Mouse (Mus musculus): ENCODE measurements around the gene Zfhx3. TPM values are rescaled to one million over a fixed set of nuclear protein-coding genes. Genes with fewer than 3 reads are reported as not detected.

The Zfhx3 gene
- total and polyA plus RNA-seq, 3 experiments: 0.11 to 0.30 TPM; not detected in 1

DNA sequence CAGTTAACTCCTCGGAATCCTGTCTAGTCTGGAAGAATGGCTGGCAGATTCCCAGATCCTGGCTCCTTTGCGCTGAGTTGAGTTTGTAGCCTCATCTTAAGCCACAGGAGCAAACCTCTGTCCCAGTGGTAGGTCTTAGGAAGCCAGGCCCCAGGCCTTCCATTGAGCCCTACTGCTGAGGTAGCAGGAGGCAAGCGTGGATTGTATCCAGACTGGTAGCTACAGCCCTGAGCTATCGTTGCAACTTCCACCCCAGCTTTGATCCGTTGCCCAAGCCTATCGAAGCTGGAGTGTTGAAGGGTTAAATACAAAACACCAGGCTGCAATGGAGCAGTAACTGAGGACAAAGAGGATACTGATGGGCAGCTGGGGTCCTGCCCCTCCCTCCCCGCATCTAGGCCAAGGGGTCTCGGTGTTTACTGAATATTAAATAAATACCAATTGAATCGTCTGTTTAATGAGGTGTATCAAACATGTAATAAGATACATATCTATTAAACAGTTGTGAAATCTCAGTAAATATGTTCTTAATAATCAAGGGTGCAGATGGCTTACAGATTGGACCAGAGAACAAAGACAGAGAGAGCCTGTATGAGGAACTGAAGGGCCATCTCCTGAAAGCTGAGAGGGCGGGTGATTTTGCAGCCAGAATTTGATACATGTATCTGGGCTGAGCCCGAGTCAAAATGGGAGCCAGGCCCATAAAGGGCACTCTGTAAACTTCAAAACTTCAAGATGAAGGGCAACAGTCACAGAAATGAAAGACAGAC lies 611.5 kb downstream of the Zfhx3 start:
- TF ChIP-seq POLR2AphosphoS5 (IDR thresholded peaks at IDR 0.05; ENCODE audit: insufficient replicate concordance, low read depth, low read length) (no peak), GATA2 (IDR thresholded peaks at IDR 0.05; ENCODE audit: borderline replicate concordance, low read depth, low read length) (no peak), CTCF (IDR thresholded peaks at IDR 0.05; ENCODE audit: low read depth, low read length) (no peak), GATA1 (IDR thresholded peaks at IDR 0.05; ENCODE audit: borderline replicate concordance, low read length) (no peak), TAL1 (conservative IDR thresholded peaks at IDR 0.05; ENCODE audit: low read depth, low read length) (no peak)
- Histone ChIP-seq H3K27me3 (ENCODE audit: insufficient read depth, low read length) (no peaks in the 10 kb centered on the region), H3K4me3 (ENCODE audit: low read depth, low read length) (no peak overlapping the region; the same call in 1 of the 2 replicates), H3K9me3 (replicated peaks) (peaks cover 69% of the 10 kb centered on the region), H3K36me3 (replicated peaks) (no peaks in the 10 kb centered on the region), H3K4me1 (ENCODE audit: insufficient read depth, low read depth, low read length) (no peaks in the 10 kb centered on the region)
- DNase-seq (ENCODE audit: low spot score) (no peak), ATAC-seq (ENCODE audit: extremely low read depth, insufficient number of reproducible peaks, low FRiP score, poor library complexity, severe bottlenecking) (no peak)

DNA sequence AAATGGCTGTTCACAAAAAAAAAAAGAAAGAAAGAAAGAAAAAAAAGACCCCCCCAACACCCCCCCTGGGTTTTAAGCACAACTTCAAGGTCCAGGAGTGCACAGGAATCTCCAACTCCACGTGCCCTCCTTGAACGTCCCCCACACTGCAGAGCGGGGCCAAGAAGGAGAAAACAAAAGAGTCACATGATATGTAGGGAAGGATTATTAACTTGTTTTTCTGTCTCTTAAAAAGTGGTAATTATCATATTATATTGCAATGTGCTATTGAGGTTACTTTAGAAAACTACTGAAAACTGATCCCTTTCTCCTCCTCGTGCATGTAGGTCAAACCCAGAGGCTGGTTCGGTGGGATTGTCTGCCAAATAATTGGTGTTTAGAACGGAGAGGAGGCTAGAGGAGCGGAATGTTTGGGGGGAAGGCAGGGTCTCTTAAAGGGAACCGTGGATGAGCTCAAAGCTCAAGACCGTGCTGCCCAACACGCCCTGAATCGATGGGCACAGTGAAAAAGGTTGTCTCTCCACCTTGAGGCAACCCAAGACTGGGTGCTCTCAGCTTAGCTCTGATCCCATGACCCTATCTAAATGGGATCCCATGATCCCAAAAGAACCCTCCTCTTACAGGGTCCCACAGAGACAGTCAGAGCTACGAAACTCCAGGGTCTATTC lies 612.3 kb downstream of the Zfhx3 start:
- H3K36me3 ChIP-seq (replicated peaks): no peaks in the 10 kb centered on the region
- H3K9me3 ChIP-seq (replicated peaks): peaks cover 62% of the 10 kb centered on the region
- TF ChIP-seq POLR2AphosphoS5 (IDR thresholded peaks at IDR 0.05; ENCODE audit: insufficient replicate concordance, low read depth, low read length) (no peak), GATA1 (IDR thresholded peaks at IDR 0.05; ENCODE audit: borderline replicate concordance, low read length) (no peak), TAL1 (conservative IDR thresholded peaks at IDR 0.05; ENCODE audit: low read depth, low read length) (no peak), CTCF (IDR thresholded peaks at IDR 0.05; ENCODE audit: low read depth, low read length) (no peak), GATA2 (IDR thresholded peaks at IDR 0.05; ENCODE audit: borderline replicate concordance, low read depth, low read length) (no peak)
- DNase-seq (ENCODE audit: low spot score) (no peak), ATAC-seq (ENCODE audit: extremely low read depth, insufficient number of reproducible peaks, low FRiP score, poor library complexity, severe bottlenecking) (no peak)
- no peak overlapping the region for H3K4me3 ChIP-seq (ENCODE audit: low read depth, low read length)
- H3K4me1 ChIP-seq (ENCODE audit: insufficient read depth, low read depth, low read length): no peaks in the 10 kb centered on the region
- H3K27me3 ChIP-seq (ENCODE audit: insufficient read depth, low read length): no peaks in the 10 kb centered on the region

DNA sequence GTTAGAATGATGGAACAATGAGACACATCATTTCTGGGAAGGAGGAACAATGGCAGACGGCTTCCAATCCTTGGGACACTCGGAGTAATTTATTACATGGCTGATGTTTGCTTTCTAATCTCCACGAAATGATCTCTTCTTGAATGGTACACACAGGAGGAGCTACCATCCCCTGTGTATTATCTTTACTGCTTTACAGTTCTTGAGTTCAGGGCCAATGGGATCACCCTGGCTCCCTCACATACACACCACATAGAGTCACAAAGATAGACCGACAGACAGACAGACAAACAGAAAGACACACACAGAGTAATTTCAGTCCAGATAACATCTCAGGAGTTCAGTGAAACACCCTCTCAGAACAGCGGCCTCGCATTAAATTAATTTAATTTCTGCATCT lies 621.0 kb downstream of the Zfhx3 start:
- H3K4me3 ChIP-seq (ENCODE audit: low read depth, low read length): no peak overlapping the region
- no peak for ATAC-seq (ENCODE audit: extremely low read depth, insufficient number of reproducible peaks, low FRiP score, poor library complexity, severe bottlenecking)

DNA sequence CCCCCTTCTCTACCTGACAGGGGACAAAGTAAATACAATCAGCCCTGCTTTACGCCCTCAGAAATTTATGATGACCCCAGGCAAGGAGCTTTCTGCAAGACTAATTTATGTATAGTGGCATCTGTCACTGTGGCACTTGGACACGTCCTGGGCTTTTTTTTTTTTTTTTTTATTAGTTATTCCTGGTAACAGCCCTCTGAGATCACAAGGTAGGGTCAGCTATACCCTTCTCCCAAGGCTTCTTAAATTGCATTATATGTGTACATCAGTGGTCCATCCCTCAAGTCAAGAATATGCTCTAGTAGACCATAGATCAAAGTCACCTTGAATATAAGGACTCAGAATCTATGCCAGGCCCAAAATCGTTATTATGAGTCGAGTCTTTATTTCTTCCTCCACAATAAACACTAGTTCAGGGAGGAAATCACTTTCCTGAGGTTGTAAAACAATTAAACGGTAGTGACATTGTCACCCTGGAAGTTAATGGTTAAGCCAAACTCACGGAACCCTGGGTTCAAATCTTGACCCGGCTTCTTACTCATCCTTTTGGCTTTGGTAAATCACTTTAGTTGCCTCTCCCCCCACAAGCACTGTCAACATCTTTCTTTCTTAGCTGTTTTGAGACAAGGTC lies 621.6 kb downstream of the Zfhx3 start:
- ATAC-seq (ENCODE audit: extremely low read depth, insufficient number of reproducible peaks, low FRiP score, poor library complexity, severe bottlenecking) (no peak), DNase-seq (ENCODE audit: low spot score) (no peak)
- H3K36me3 ChIP-seq (replicated peaks): no peaks in the 10 kb centered on the region
- no peaks in the 10 kb centered on the region for H3K4me1 ChIP-seq (ENCODE audit: insufficient read depth, low read depth, low read length)
- peaks cover 56% of the 10 kb centered on the region for H3K9me3 ChIP-seq (replicated peaks)
- H3K27me3 ChIP-seq (ENCODE audit: insufficient read depth, low read length): no peaks in the 10 kb centered on the region
- H3K4me3 ChIP-seq (ENCODE audit: low read depth, low read length): no peak overlapping the region
- no peak for TF ChIP-seq GATA2 (IDR thresholded peaks at IDR 0.05; ENCODE audit: borderline replicate concordance, low read depth, low read length)
- TF ChIP-seq GATA1 (IDR thresholded peaks at IDR 0.05; ENCODE audit: borderline replicate concordance, low read length): no peak
- no peak for TF ChIP-seq CTCF (IDR thresholded peaks at IDR 0.05; ENCODE audit: low read depth, low read length)
- no peak for TF ChIP-seq TAL1 (conservative IDR thresholded peaks at IDR 0.05; ENCODE audit: low read depth, low read length)
- TF ChIP-seq POLR2AphosphoS5 (IDR thresholded peaks at IDR 0.05; ENCODE audit: insufficient replicate concordance, low read depth, low read length): no peak

More for the DNA sequence above, 621.0 kb downstream of the Zfhx3 start:
- no peaks in the 10 kb centered on the region for H3K36me3 ChIP-seq (replicated peaks)
- no peaks in the 10 kb centered on the region for H3K4me1 ChIP-seq (ENCODE audit: insufficient read depth, low read depth, low read length)
- no peaks in the 10 kb centered on the region for H3K27me3 ChIP-seq (ENCODE audit: insufficient read depth, low read length)
- TF ChIP-seq GATA2 (IDR thresholded peaks at IDR 0.05; ENCODE audit: borderline replicate concordance, low read depth, low read length): no peak
- no peak for TF ChIP-seq CTCF (IDR thresholded peaks at IDR 0.05; ENCODE audit: low read depth, low read length)
- TF ChIP-seq POLR2AphosphoS5 (IDR thresholded peaks at IDR 0.05; ENCODE audit: insufficient replicate concordance, low read depth, low read length): no peak
- no peak for TF ChIP-seq TAL1 (conservative IDR thresholded peaks at IDR 0.05; ENCODE audit: low read depth, low read length)
- TF ChIP-seq GATA1 (IDR thresholded peaks at IDR 0.05; ENCODE audit: borderline replicate concordance, low read length): no peak
- DNase-seq (ENCODE audit: low spot score): no peak
- H3K9me3 ChIP-seq (replicated peaks): peaks cover 55% of the 10 kb centered on the region

DNA sequence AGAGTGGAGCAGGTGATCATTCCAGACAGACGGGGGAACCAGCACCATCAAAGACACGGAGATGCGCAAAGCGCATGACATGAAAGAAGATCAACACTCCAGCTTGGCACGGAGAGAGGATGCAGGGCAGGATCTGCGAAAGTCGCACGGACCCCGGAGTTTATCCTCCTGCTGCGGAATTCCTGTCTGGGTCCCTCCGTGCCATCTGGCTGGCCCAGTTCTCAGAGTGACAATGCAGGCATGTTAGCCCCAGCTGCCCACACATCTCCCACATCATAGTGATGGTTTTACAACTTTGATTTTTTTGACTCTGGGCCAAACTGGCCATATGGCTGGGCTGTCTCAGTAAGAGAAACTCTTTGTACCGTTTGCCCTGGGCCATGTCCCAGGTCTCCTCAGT lies 623.6 kb downstream of the Zfhx3 start:
- DNase-seq (ENCODE audit: low spot score): no peak
- no peaks in the 10 kb centered on the region for H3K4me1 ChIP-seq (ENCODE audit: insufficient read depth, low read depth, low read length)
- H3K4me3 ChIP-seq (ENCODE audit: low read depth, low read length): no peak overlapping the region
- TF ChIP-seq GATA2 (IDR thresholded peaks at IDR 0.05; ENCODE audit: borderline replicate concordance, low read depth, low read length) (no peak), TAL1 (conservative IDR thresholded peaks at IDR 0.05; ENCODE audit: low read depth, low read length) (no peak), POLR2AphosphoS5 (IDR thresholded peaks at IDR 0.05; ENCODE audit: insufficient replicate concordance, low read depth, low read length) (no peak), GATA1 (IDR thresholded peaks at IDR 0.05; ENCODE audit: borderline replicate concordance, low read length) (no peak), CTCF (IDR thresholded peaks at IDR 0.05; ENCODE audit: low read depth, low read length) (no peak)
- H3K9me3 ChIP-seq (replicated peaks): peaks cover 50% of the 10 kb centered on the region
- no peak for ATAC-seq (ENCODE audit: extremely low read depth, insufficient number of reproducible peaks, low FRiP score, poor library complexity, severe bottlenecking)
- H3K36me3 ChIP-seq (replicated peaks): no peaks in the 10 kb centered on the region
- no peaks in the 10 kb centered on the region for H3K27me3 ChIP-seq (ENCODE audit: insufficient read depth, low read length)
